Mouse (Mus musculus) thymus, adult 2 months (tissue): Measurements from ENCODE around the gene Fopnl.

Experiments used
- CTCF ChIP-seq: fragments of 200-500 bp; IDR thresholded peaks from 2 replicates; pipeline ENCODE4 v1.5.1; 2012; ENCODE audit warnings: mild to moderate bottlenecking, control low read depth, low read length, moderate library complexity, borderline replicate concordance; ENCODE audit not compliant: control insufficient read depth, poor library complexity, insufficient read depth; ENCODE audit errors: extremely low read depth
- POLR2A ChIP-seq: fragments of 200-500 bp; IDR thresholded peaks from 2 replicates; pipeline ENCODE4 v1.6.1; 2012; ENCODE audit warnings: mild to moderate bottlenecking, low read length, control low read depth, moderate library complexity; ENCODE audit not compliant: control insufficient read depth, poor library complexity, insufficient read depth; ENCODE audit errors: extremely low read depth

DNA sequence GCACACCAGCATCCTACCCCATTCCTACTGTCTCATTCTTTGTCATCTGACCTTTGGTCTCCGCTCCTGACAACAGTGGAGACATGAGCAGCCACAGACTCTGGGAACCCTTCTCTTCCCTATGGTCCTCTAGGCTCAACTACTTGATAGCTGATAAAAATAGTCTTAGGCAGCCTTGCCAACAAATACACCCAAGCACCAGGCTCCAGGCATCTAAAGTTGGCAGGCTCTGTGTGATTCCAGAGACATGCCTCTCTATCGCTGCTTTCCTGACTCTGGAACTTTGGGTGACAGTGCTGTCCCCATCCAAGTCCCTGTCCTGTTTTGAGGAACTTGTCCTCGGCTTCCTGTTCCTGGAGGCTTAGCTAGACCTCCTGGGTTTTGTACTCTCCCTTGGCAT is 63.6 kb downstream of the Fopnl start:
- TF ChIP-seq POLR2A (no peak), CTCF (no peak)
